Mouse (Mus musculus): ENCODE data around the gene Inhbe. TPM values are rescaled to one million over a fixed set of nuclear protein-coding genes. Genes with fewer than 3 reads are reported as not detected.
"Not testable (repeated sequence)": the region's sequence is repeated elsewhere in the genome, so short reads cannot be mapped to it uniquely, and the experiment has no call there.

Inhbe gene
- total RNA-seq, 2 experiments from 2014 or later, result 0.07 to 0.14 TPM

- DNase-seq (ENCODE audit: low spot score in 2 of 2), result no peak
Measured at GRCm38 (mm10) chr10:127324495-127324894, 29.7 kb downstream of the Inhbe start.

GRCm38 (mm10) chr10:127323131-127323855, 30.9 kb downstream of the Inhbe start:
- no peak for DNase-seq (ENCODE audit: low spot score in 2 of 2)

GRCm38 (mm10) chr10:127322669-127323068, 31.5 kb downstream of the Inhbe start:
- no peak for DNase-seq (ENCODE audit: low spot score in 2 of 2)

- DNase-seq (ENCODE audit: low spot score in 2 of 2), result no peak
Measured at GRCm38 (mm10) chr10:127322178-127322577, 32.0 kb downstream of the Inhbe start.

- no peak for DNase-seq (ENCODE audit: low spot score in 2 of 2)
Measured at GRCm38 (mm10) chr10:127321621-127322020, 32.6 kb downstream of the Inhbe start, which contains the start of gene Arhgap9. Gene Arhgap9 (plus strand): TSS chr10:127321964.

- DNase-seq (ENCODE audit: low spot score in 2 of 2), result no peak
Measured at GRCm38 (mm10) chr10:127319969-127320368, 34.2 kb downstream of the Inhbe start.

- DNase-seq (ENCODE audit: low spot score in 2 of 2), result no peak
Measured at GRCm38 (mm10) chr10:127318009-127318408, 36.2 kb downstream of the Inhbe start.

GRCm38 (mm10) chr10:127317277-127317676, 36.9 kb downstream of the Inhbe start:
- no peak for DNase-seq (ENCODE audit: low spot score in 2 of 2)

GRCm38 (mm10) chr10:127314950-127315349, 39.3 kb downstream of the Inhbe start:
- DNase-seq (ENCODE audit: low spot score in 2 of 2), result not testable (repeated sequence)

- not testable (repeated sequence) for DNase-seq (ENCODE audit: low spot score in 2 of 2)
Measured at GRCm38 (mm10) chr10:127313516-127313915, 40.7 kb downstream of the Inhbe start.

- DNase-seq (ENCODE audit: low spot score in 2 of 2), result no peak
Measured at GRCm38 (mm10) chr10:127312858-127313257, 41.4 kb downstream of the Inhbe start.

GRCm38 (mm10) chr10:127312356-127312676, 41.9 kb downstream of the Inhbe start:
- peak; percentile 64 to 73 for DNase-seq (ENCODE audit: low spot score in 2 of 2)

- peak; percentile 94 to 95 for DNase-seq (ENCODE audit: low spot score in 2 of 2)
Measured at GRCm38 (mm10) chr10:127311476-127312355, 42.5 kb downstream of the Inhbe start, which contains the start of gene Mars. Gene Mars (minus strand): TSS chr10:127311786.

- no peak for DNase-seq (ENCODE audit: low spot score in 2 of 2)
Measured at GRCm38 (mm10) chr10:127310523-127311475, 43.4 kb downstream of the Inhbe start.

- not testable (repeated sequence) for DNase-seq (ENCODE audit: low spot score in 2 of 2)
Measured at GRCm38 (mm10) chr10:127309167-127309566, 45.0 kb downstream of the Inhbe start.

- DNase-seq (ENCODE audit: low spot score in 2 of 2), result no peak
Measured at GRCm38 (mm10) chr10:127303136-127303535, 51.1 kb downstream of the Inhbe start.

- DNase-seq (ENCODE audit: low spot score in 2 of 2), result no peak
Measured at GRCm38 (mm10) chr10:127300361-127300760, 53.9 kb downstream of the Inhbe start.

All from left cerebral cortex, adult 18-20 months (tissue).